Mouse (Mus musculus): ENCODE data around the gene Krt222. TPM values are rescaled to one million over a fixed set of nuclear protein-coding genes. Genes with fewer than 3 reads are reported as not detected.
"Not testable (repeated sequence)": the region's sequence is repeated elsewhere in the genome, so short reads cannot be mapped to it uniquely, and the experiment has no call there.

Gene Krt222
- total RNA-seq (2021), result 10 to 100 TPM; 31.2 to 37.7 TPM

- peak; percentile 55 to 62 for DNase-seq (ENCODE audit: low spot score in 2 of 2)
- intact Hi-C loops (cut with DNase I), result no loop called here
These were observed at the start of gene Krt222 for GRCm38 (mm10) chr11:99243820-99244374. Gene Krt222, minus strand, starts transcription at chr11:99244085.

- DNase-seq (ENCODE audit: low spot score in 2 of 2), result peak; percentile 11 to 24
- intact Hi-C loops (cut with DNase I), result no loop called here
These were observed 49.0 kb upstream of the Krt222 start for GRCm38 (mm10) chr11:99292846-99293245.

- intact Hi-C loops (cut with DNase I), result no loop called here
- no peak for DNase-seq (ENCODE audit: low spot score in 2 of 2)
These were observed 41.0 kb upstream of the Krt222 start, which contains the start of gene Krt24 for GRCm38 (mm10) chr11:99284833-99285312. Gene Krt24, minus strand, starts transcription at chr11:99285262.

GRCm38 (mm10) chr11:99284011-99284410, 40.1 kb upstream of the Krt222 start:
- intact Hi-C loops (cut with DNase I), result no loop called here
- no peak for DNase-seq (ENCODE audit: low spot score in 2 of 2)

- DNase-seq (ENCODE audit: low spot score in 2 of 2), result no peak
- intact Hi-C loops (cut with DNase I), result no loop called here
These were observed 39.4 kb upstream of the Krt222 start for GRCm38 (mm10) chr11:99283334-99283733.

- intact Hi-C loops (cut with DNase I), result no loop called here
- DNase-seq (ENCODE audit: low spot score in 2 of 2), result no peak
These were observed 37.2 kb upstream of the Krt222 start for GRCm38 (mm10) chr11:99281116-99281515.

- DNase-seq (ENCODE audit: low spot score in 2 of 2), result no peak
- intact Hi-C loops (cut with DNase I), result no loop called here
These were observed 36.1 kb upstream of the Krt222 start for GRCm38 (mm10) chr11:99279986-99280385.

- DNase-seq (ENCODE audit: low spot score in 2 of 2), result no peak
- intact Hi-C loops (cut with DNase I), result no loop called here
These were observed 32.9 kb upstream of the Krt222 start for GRCm38 (mm10) chr11:99276786-99277185.

- intact Hi-C loops (cut with DNase I), result no loop called here
- no peak for DNase-seq (ENCODE audit: low spot score in 2 of 2)
These were observed 31.7 kb upstream of the Krt222 start for GRCm38 (mm10) chr11:99275624-99276023.

GRCm38 (mm10) chr11:99272721-99273120, 28.8 kb upstream of the Krt222 start:
- DNase-seq (ENCODE audit: low spot score in 2 of 2), result no peak
- intact Hi-C loops (cut with DNase I), result no loop called here

GRCm38 (mm10) chr11:99269192-99269591, 25.3 kb upstream of the Krt222 start:
- no peak for DNase-seq (ENCODE audit: low spot score in 2 of 2)
- intact Hi-C loops (cut with DNase I), result no loop called here

- intact Hi-C loops (cut with DNase I), result no loop called here
- no peak for DNase-seq (ENCODE audit: low spot score in 2 of 2)
These were observed 21.9 kb upstream of the Krt222 start for GRCm38 (mm10) chr11:99265796-99266195.

GRCm38 (mm10) chr11:99265220-99265619, 21.3 kb upstream of the Krt222 start:
- DNase-seq (ENCODE audit: low spot score in 2 of 2), result peak; percentile 72 to 76
- intact Hi-C loops (cut with DNase I), result no loop called here

GRCm38 (mm10) chr11:99256213-99256612, 12.3 kb upstream of the Krt222 start:
- DNase-seq (ENCODE audit: low spot score in 2 of 2), result no peak

GRCm38 (mm10) chr11:99255316-99255715, 11.4 kb upstream of the Krt222 start:
- intact Hi-C loops (cut with DNase I), result no loop called here
- no peak for DNase-seq (ENCODE audit: low spot score in 2 of 2)

More at GRCm38 (mm10) chr11:99256213-99256612, 12.3 kb upstream of the Krt222 start:
- intact Hi-C loops (cut with DNase I), result no loop called here

- no peak for DNase-seq (ENCODE audit: low spot score in 2 of 2)
- intact Hi-C loops (cut with DNase I), result no loop called here
These were observed 10.0 kb upstream of the Krt222 start for GRCm38 (mm10) chr11:99253893-99254292.

GRCm38 (mm10) chr11:99252671-99253070, 8.8 kb upstream of the Krt222 start:
- intact Hi-C loops (cut with DNase I), result no loop called here
- no peak for DNase-seq (ENCODE audit: low spot score in 2 of 2)

- intact Hi-C loops (cut with DNase I), result no loop called here
- no peak for DNase-seq (ENCODE audit: low spot score in 2 of 2)
These were observed 6.8 kb upstream of the Krt222 start for GRCm38 (mm10) chr11:99250666-99251065.

- DNase-seq (ENCODE audit: low spot score in 2 of 2), result peak; percentile 32 to 64
- intact Hi-C loops (cut with DNase I), result no loop called here
These were observed 6.4 kb upstream of the Krt222 start for GRCm38 (mm10) chr11:99250241-99250640.

- no peak for DNase-seq (ENCODE audit: low spot score in 2 of 2)
- intact Hi-C loops (cut with DNase I), result no loop called here
These were observed 5.2 kb upstream of the Krt222 start for GRCm38 (mm10) chr11:99249115-99249514.

- intact Hi-C loops (cut with DNase I), result no loop called here
- DNase-seq (ENCODE audit: low spot score in 2 of 2), result no peak
These were observed 4.0 kb upstream of the Krt222 start for GRCm38 (mm10) chr11:99247916-99248315.

- DNase-seq (ENCODE audit: low spot score in 2 of 2); intact Hi-C loops (cut with DNase I): not testable (repeated sequence)
These were observed 634 bp upstream of the Krt222 start for GRCm38 (mm10) chr11:99244519-99244918.
